Mouse (Mus musculus): ENCODE measurements at regions not wholly inside any gene's neighbourhood (a gene's known extent, or its start where the extent isn't known, plus 50 kb on each side); places are given as distances from the start of the nearest gene placed in this dataset.

DNA sequence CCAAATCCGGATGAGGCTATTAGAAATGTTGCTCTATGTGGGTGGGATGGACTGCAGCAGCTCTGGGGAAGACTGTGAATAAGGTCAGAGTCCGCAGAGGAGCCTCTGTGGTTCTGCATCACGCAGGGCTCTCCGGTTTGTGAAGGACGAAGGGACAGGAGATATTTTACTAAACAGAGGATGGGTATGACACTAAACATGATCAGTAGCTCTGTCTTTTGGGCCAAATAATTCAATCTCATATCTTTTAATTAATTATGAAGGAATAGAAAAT is 480.5 kb downstream of the Hace1 start:
- no peak overlapping the region for H3K27ac ChIP-seq (ENCODE audit: insufficient read depth, low read length)
- TF ChIP-seq POLR2A (IDR thresholded peaks at IDR 0.05; ENCODE audit: extremely low read depth, insufficient read depth, low read length) = no peak
- no peak for TF ChIP-seq CTCF (IDR thresholded peaks at IDR 0.05; ENCODE audit: extremely low read depth, insufficient read depth, low read length)
- no peak overlapping the region for H3K4me3 ChIP-seq (ENCODE audit: insufficient read depth, low read length)
- H3K4me1 ChIP-seq (ENCODE audit: control insufficient read depth, insufficient read depth, low read length) = no peaks in the 10 kb centered on the region

DNA sequence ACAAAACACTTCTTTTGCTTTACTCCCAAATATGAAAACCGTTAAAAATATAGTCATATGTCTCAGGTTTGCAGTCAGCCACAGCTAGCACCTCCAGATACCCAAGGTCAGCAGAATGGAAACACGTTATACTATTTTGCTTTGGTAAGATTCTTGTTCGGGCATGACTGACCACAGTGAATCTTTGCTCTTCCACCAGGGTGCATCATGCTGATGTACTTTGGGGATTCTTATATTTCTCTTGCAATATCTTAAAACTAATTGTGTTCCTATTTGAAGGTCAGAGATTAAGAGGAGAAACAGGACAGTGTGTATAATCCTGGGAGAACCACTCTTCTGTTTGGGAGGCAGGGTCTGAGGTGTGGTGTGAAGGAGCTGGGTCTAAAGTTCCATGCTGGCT is 481.7 kb downstream of the Hace1 start:
- TF ChIP-seq CTCF (IDR thresholded peaks at IDR 0.05; ENCODE audit: extremely low read depth, insufficient read depth, low read length) (no peak), POLR2A (IDR thresholded peaks at IDR 0.05; ENCODE audit: extremely low read depth, insufficient read depth, low read length) (no peak)
- Histone ChIP-seq H3K27ac (ENCODE audit: insufficient read depth, low read length) (no peak overlapping the region), H3K4me3 (ENCODE audit: insufficient read depth, low read length) (no peak overlapping the region), H3K4me1 (ENCODE audit: control insufficient read depth, insufficient read depth, low read length) (no peaks in the 10 kb centered on the region)

DNA sequence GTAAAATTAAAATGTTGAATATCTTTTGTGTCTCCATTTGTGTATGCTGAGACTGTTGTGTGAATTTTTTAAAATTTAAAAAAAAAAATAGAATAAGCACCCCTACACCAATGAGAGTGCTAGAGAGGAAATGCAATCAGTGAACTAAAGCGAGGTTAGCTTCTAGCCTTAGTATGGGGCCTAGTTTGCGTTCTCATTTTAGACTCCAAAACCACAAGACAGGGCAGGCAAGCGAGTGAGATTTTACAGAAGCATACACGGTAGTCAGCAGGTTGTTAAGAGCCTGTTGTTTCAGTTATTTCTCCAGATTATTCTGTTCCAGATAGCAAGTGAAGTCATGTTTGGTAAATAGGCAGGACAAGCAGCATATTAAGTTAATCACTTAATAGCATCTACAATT is 486.2 kb downstream of the Hace1 start:
- H3K4me3 ChIP-seq (ENCODE audit: insufficient read depth, low read length) = no peak overlapping the region
- no peaks in the 10 kb centered on the region for H3K4me1 ChIP-seq (ENCODE audit: control insufficient read depth, insufficient read depth, low read length)
- H3K27ac ChIP-seq (ENCODE audit: insufficient read depth, low read length) = no peak overlapping the region
- TF ChIP-seq CTCF (IDR thresholded peaks at IDR 0.05; ENCODE audit: extremely low read depth, insufficient read depth, low read length) (no peak), POLR2A (IDR thresholded peaks at IDR 0.05; ENCODE audit: extremely low read depth, insufficient read depth, low read length) (no peak)

DNA sequence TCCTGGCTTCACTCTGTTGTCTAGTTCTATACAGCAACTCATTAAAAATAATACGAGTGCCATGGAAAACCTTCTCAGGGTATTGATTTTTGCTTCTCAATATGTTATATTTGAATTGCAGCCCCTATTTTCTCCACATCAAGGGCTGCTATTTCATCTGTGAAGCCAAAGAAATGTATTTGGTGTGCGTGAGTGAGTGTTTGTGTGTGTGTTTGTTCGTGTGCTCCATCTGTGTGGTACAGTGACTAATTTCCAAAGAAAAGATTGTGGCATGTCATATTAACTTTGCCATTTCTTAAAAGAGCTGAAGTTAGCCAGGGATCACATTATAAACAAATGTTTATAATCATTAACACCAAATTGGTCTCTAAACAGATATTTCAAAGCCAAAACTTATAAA is 493.1 kb downstream of the Hace1 start:
- Histone ChIP-seq H3K27ac (ENCODE audit: insufficient read depth, low read length) (no peak overlapping the region), H3K4me3 (ENCODE audit: insufficient read depth, low read length) (no peak overlapping the region), H3K4me1 (ENCODE audit: control insufficient read depth, insufficient read depth, low read length) (no peaks in the 10 kb centered on the region)
- no peak for TF ChIP-seq POLR2A (IDR thresholded peaks at IDR 0.05; ENCODE audit: extremely low read depth, insufficient read depth, low read length)
- TF ChIP-seq CTCF (IDR thresholded peaks at IDR 0.05; ENCODE audit: extremely low read depth, insufficient read depth, low read length) = no peak

DNA sequence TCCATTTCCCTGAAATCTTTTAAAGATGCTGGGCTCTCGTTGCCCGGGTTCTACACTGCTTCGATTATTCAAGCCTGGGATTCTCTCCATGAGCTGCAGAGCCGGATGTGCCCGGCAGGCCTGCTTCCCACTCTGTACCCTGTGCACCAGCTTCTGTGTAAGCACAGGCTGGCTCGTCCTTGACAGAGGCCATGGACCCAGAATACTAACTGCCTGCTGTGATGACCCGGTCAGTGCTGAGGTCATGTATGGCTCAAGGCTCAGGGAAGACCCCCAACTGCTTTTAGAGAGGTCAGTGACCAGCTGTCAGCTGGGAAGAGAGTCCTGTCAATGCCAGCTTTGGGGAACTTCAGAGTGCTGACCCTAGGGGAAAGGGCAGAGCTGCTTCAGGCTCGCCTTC is 493.6 kb downstream of the Hace1 start:
- TF ChIP-seq POLR2A (IDR thresholded peaks at IDR 0.05; ENCODE audit: extremely low read depth, insufficient read depth, low read length) = no peak
- no peak for TF ChIP-seq CTCF (IDR thresholded peaks at IDR 0.05; ENCODE audit: extremely low read depth, insufficient read depth, low read length)
- Histone ChIP-seq H3K4me3 (ENCODE audit: insufficient read depth, low read length) (no peak overlapping the region), H3K27ac (ENCODE audit: insufficient read depth, low read length) (no peak overlapping the region)

DNA sequence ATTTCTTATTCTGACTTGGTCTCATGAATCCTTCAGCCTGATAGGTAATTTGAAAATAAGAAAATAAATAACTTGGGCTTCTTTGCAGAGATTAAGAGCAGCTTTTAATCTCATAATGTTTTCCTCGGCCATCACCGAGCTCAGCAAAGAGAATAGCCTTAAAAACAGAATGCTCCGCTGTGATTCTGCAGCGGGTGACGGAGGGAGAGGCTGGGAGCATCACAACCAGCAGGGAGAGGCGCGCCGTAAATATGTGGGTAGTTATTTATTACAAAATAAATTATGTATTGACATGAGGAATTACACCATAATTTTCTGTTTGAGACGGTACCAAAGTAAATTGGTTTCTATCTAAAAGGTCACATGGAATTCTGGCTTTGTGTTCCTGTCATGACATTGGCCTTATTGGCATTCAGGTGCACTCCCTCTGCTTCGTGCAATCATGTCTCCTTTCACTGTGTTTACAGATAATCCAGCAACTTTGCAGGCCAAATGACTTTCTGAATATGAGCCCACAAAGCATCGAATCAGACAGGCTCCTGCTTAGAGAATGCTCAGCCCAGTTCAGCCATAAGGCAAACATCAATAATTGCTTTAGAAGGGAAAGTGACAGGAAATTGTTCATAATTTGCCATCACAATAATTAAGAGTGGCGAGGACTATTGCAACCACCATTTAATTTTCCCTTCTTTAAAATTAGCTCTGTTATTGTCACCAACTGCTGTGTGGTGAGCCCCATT is 494.4 kb downstream of the Hace1 start:
- TF ChIP-seq POLR2A (IDR thresholded peaks at IDR 0.05; ENCODE audit: extremely low read depth, insufficient read depth, low read length) = no peak
- no peak for TF ChIP-seq CTCF (IDR thresholded peaks at IDR 0.05; ENCODE audit: extremely low read depth, insufficient read depth, low read length)
- no peak overlapping the region for H3K4me3 ChIP-seq (ENCODE audit: insufficient read depth, low read length)
- no peaks in the 10 kb centered on the region for H3K4me1 ChIP-seq (ENCODE audit: control insufficient read depth, insufficient read depth, low read length)
- no peak overlapping the region for H3K27ac ChIP-seq (ENCODE audit: insufficient read depth, low read length)

More for the DNA sequence above, 493.6 kb downstream of the Hace1 start:
- H3K4me1 ChIP-seq (ENCODE audit: control insufficient read depth, insufficient read depth, low read length) = no peaks in the 10 kb centered on the region

DNA sequence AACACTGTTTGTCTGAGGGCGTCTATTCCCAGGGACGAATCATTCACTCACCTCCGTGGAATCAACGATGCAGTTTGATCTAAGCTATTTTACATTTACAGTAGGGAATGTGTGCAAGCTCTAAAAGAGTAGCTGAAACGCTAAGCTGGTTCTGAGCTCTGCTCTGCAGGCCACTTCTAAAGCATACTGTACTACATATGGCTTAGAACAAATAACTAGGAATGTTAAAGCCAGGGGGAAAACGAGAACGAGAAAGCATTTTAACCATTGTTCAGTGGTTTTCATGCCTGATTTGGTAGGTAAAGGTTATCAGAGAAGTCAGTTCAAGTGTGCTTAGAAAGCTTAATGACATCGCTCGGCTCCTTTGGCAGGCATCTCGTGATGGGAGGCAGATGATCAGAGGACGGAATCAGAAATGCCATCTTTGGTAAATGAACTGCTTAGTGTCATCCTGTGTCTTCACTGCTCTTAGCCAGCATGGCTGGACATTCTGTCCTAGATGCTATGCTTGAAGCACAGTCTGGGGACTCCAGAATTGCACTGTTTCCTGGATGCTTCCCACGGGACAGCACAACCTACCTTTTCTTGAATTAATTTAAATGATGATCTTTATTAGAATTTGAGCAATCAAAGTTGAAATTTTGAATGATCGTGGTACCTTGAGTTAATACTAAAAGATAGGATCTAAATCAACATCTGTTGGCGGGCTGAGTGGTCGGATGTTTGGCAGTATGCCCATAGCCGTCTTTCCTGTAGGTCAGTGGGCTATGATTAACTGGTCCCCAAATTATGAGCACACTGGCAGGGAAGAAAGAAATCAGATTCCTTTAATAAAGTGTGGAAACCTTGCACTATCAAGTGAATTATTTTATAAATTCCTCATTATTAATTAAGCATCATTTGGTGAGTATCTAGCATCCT is 495.2 kb downstream of the Hace1 start:
- H3K4me3 ChIP-seq (ENCODE audit: insufficient read depth, low read length) = no peak overlapping the region
- no peak overlapping the region for H3K27ac ChIP-seq (ENCODE audit: insufficient read depth, low read length)
- TF ChIP-seq CTCF (IDR thresholded peaks at IDR 0.05; ENCODE audit: extremely low read depth, insufficient read depth, low read length) (no peak), POLR2A (IDR thresholded peaks at IDR 0.05; ENCODE audit: extremely low read depth, insufficient read depth, low read length) (no peak)
- no peaks in the 10 kb centered on the region for H3K4me1 ChIP-seq (ENCODE audit: control insufficient read depth, insufficient read depth, low read length)

DNA sequence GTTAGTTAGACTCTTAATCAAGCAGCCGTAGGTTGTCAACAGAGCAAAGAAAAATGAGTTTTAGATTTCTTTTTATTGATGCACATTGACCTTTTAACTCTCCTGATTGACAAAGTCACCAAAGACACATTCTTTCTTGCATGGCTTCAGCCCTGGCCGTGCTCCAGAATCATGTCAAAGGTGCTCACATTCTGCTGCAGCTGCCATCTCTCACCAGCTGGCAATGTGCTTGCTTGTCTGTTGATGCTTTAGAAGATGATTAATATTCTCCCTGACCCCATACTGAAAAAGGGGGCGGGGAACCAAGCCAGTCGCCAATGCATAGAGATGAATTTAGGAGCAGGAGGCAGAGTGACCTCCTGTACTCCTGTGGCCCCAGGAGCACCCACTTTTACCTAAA is 510.1 kb downstream of the Hace1 start:
- TF ChIP-seq CTCF (IDR thresholded peaks at IDR 0.05; ENCODE audit: extremely low read depth, insufficient read depth, low read length) (no peak), POLR2A (IDR thresholded peaks at IDR 0.05; ENCODE audit: extremely low read depth, insufficient read depth, low read length) (no peak)
- Histone ChIP-seq H3K27ac (ENCODE audit: insufficient read depth, low read length) (no peak overlapping the region), H3K4me3 (ENCODE audit: insufficient read depth, low read length) (no peak overlapping the region), H3K4me1 (ENCODE audit: control insufficient read depth, insufficient read depth, low read length) (no peaks in the 10 kb centered on the region)

DNA sequence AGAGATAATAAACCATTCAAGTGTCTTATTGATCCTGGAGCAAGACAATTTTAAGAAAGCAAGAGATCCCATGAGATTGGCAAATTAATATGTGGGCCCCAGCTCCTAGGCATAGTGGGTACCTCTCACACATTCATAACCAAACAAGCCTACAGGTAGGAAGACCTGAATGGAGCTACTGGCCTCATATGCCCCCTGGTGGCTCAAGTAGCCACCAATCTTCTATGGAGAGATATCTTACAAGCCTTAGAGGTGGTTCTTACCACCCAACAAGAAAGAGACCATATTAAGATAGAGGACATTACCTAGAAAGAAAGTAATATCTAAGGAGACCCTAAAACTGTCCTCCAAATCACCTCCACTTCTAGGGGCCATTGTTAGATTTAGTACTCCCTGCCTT is 523.2 kb downstream of the Hace1 start:
- no peak overlapping the region for H3K4me3 ChIP-seq (ENCODE audit: insufficient read depth, low read length)
- H3K4me1 ChIP-seq (ENCODE audit: control insufficient read depth, insufficient read depth, low read length) = no peaks in the 10 kb centered on the region
- no peak overlapping the region for H3K27ac ChIP-seq (ENCODE audit: insufficient read depth, low read length)
- TF ChIP-seq POLR2A (IDR thresholded peaks at IDR 0.05; ENCODE audit: extremely low read depth, insufficient read depth, low read length) = no peak

DNA sequence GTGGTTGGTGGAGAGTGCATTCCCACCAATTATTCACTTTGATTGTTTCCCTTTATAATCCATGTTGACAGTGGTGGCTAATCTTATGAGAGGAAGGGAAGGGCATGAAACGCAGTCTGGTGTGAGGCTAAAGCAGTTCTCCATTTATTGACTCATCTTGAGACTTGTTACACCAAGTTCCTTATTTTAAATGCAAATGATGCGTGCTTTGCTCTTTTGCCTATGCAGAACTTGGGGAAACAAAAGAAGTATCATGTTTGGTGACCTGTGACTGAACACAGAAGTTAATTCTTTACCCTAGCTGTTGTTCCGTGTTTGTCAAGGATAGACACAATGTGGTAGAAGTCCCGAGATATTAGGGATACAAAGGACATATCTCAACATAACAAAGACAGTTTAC is 531.2 kb downstream of the Hace1 start:
- TF ChIP-seq CTCF (IDR thresholded peaks at IDR 0.05; ENCODE audit: extremely low read depth, insufficient read depth, low read length) (no peak), POLR2A (IDR thresholded peaks at IDR 0.05; ENCODE audit: extremely low read depth, insufficient read depth, low read length) (no peak)
- no peak overlapping the region for H3K27ac ChIP-seq (ENCODE audit: insufficient read depth, low read length)
- H3K4me3 ChIP-seq (ENCODE audit: insufficient read depth, low read length) = no peak overlapping the region
- H3K4me1 ChIP-seq (ENCODE audit: control insufficient read depth, insufficient read depth, low read length) = no peaks in the 10 kb centered on the region
